Mouse (Mus musculus) spleen, adult 2 months (tissue): ENCODE measurements around the gene Rai14.

Source experiments
- CTCF ChIP-seq: fragments of 200-500 bp; IDR thresholded peaks from 2 replicates; pipeline ENCODE4 v1.5.1; 2011; ENCODE audit warnings: mild to moderate bottlenecking, inconsistent platforms; ENCODE audit not compliant: insufficient read depth, insufficient read length, insufficient replicate concordance; ENCODE audit errors: extremely low read depth
- POLR2A ChIP-seq: fragments of 200-500 bp; IDR thresholded peaks from 2 replicates; pipeline ENCODE4 v1.6.1; 2011; ENCODE audit warnings: low read depth, low read length, inconsistent platforms

DNA sequence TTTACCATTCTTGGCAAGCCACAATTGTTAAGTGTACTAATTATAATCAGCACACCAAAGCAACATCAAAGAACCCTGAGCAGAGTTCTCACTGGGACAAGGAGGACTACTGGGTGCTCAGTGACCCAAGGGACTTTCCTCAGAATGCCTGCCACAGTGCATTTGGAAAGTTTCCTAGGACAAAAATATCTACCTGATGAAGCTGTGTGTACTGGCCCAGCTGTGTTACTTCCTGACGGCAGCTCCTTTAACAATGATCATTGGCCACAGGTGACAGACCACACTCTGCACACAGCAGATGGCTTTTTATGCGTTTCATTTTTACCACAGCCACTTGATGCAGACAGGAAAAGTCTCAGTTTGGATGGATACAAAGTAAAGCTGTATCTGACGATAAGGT lies 135.3 kb downstream of the Rai14 start:
- TF ChIP-seq CTCF (no peak), POLR2A (no peak)
